Comparison of ENCODE assay signal across 13 mouse cellular contexts in the genomic region with DNA sequence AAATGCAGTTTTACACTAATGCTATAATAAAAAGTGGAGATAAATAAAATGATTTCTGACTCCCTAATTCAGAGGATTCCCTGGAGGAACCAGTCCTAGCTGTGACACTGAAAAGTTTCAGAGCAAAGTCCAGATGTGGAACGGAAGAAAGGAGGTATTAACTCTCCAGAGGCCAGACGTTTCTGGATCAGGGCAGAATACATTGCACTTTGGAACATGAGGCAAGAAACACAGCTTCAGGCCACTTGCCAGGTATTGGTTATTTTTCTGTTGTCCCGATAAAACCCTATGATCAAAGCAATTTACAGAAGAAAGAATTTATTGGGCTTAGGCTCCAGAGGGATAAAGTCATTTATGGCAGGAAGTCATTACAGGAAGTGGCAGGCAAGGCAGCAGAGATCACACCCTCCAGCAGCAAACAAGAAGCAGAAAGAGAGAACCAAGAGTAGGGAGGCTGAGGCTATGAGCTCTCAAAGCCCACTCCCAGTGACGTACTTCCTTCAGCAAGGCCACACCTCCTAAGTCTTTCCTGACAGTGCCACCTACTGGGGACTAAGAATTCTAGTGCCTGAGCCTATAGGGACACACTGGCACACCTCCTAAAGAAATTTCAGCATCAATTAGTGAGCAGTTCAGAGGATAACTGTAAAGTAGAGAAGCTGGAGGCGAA. TPM values are rescaled to one million over a fixed set of nuclear protein-coding genes. Genes with fewer than 3 reads are reported as not detected.
DNase-seq lines count a peak whose midpoint lies in the region; ATAC-seq and TF ChIP-seq lines count a peak whose summit lies in the region.
"Had no signal": no experiment of that assay in that cellular context is flagged by ENCODE, and none has a peak within 500 bp of the region (broad histone marks: within the 10 kb centered on the region; RNA-seq: fewer than 3 reads in every experiment).

No protein-coding gene starts in this region.

- ATAC-seq in forebrain, postnatal 0 days = no peak
- ATAC-seq in kidney, postnatal 0 days (replicated peaks; ENCODE audit: low FRiP score, low read depth) = peak; percentile 25; the same call in 1 of the 2 replicates
- ATAC-seq in neural tube, embryonic 15.5 days (ENCODE audit: low FRiP score) = no peak

- H3K4me1 ChIP-seq in forebrain, postnatal 0 days (ENCODE audit: insufficient read depth) = no peaks in the 10 kb centered on the region
- no peaks in the 10 kb centered on the region for H3K4me1 ChIP-seq in forebrain, embryonic 10.5 days
- no peaks in the 10 kb centered on the region for H3K4me1 ChIP-seq in kidney, postnatal 0 days (replicated peaks; ENCODE audit: insufficient read depth, low read length)
- no peaks in the 10 kb centered on the region for H3K4me1 ChIP-seq in neural tube, embryonic 15.5 days
- H3K4me1 ChIP-seq: heart, embryonic 13.5 days had no signal

- no peak overlapping the region for H3K9ac ChIP-seq in forebrain, postnatal 0 days
- no peak overlapping the region for H3K9ac ChIP-seq in kidney, postnatal 0 days (ENCODE audit: low read depth, low read length)
- H3K9ac ChIP-seq in neural tube, embryonic 15.5 days (replicated peaks) = no peak overlapping the region
- H3K9ac ChIP-seq: heart, embryonic 13.5 days; liver, embryonic 14.5 days had no signal

- no peak overlapping the region for H3K4me2 ChIP-seq in forebrain, postnatal 0 days (ENCODE audit: low read depth)
- H3K4me2 ChIP-seq in kidney, postnatal 0 days (ENCODE audit: low read length) = no peak overlapping the region
- H3K4me2 ChIP-seq in neural tube, embryonic 15.5 days = no peak overlapping the region
- H3K4me2 ChIP-seq: heart, embryonic 13.5 days had no signal

- no peak overlapping the region for H3K27ac ChIP-seq in forebrain, postnatal 0 days (ENCODE audit: low read depth, low read length)
- no peak overlapping the region for H3K27ac ChIP-seq in forebrain, embryonic 10.5 days
- H3K27ac ChIP-seq in kidney, postnatal 0 days = no peak overlapping the region
- H3K27ac ChIP-seq in neural tube, embryonic 15.5 days (replicated peaks) = no peak overlapping the region
- H3K27ac ChIP-seq: heart, embryonic 13.5 days; liver, embryonic 14.5 days had no signal

- H3K36me3 ChIP-seq in forebrain, postnatal 0 days (ENCODE audit: insufficient read depth) = no peaks in the 10 kb centered on the region
- no peaks in the 10 kb centered on the region for H3K36me3 ChIP-seq in forebrain, embryonic 10.5 days (replicated peaks)
- no peaks in the 10 kb centered on the region for H3K36me3 ChIP-seq in kidney, postnatal 0 days (ENCODE audit: insufficient read depth, low read length)
- no peaks in the 10 kb centered on the region for H3K36me3 ChIP-seq in neural tube, embryonic 15.5 days
- H3K36me3 ChIP-seq: G1E; heart, embryonic 13.5 days had no signal

- WGBS in forebrain, postnatal 0 days = 73% methylated on average over 5 of the region's 5 CpGs
- WGBS in forebrain, embryonic 10.5 days = 78% methylated on average over 5 of the region's 5 CpGs
- WGBS in kidney, postnatal 0 days = 49% methylated on average over 5 of the region's 5 CpGs
- 64% methylated on average over 5 of the region's 5 CpGs for WGBS in neural tube, embryonic 15.5 days

- no peak for DNase-seq in forebrain, postnatal 0 days
- DNase-seq in forebrain, embryonic 10.5 days (ENCODE audit: extremely low spot score, low spot score) = no peak
- peak; percentile 65 for DNase-seq in 416B (ENCODE audit: low read depth)
- DNase-seq in WW6 (ENCODE audit: low read depth, low spot score) = peak; percentile 28
- no peak for DNase-seq in kidney, postnatal 0 days (ENCODE audit: low spot score)
- no peak for DNase-seq in testis, postnatal 10 days (ENCODE audit: low spot score)
- no peak for DNase-seq in ovary, postnatal 36 days (ENCODE audit: low spot score)
- DNase-seq: cerebellum, adult 18-20 months; midbrain, embryonic 14.5 days had no signal

- no peak overlapping the region for H3K4me3 ChIP-seq in forebrain, postnatal 0 days (ENCODE audit: low read depth, low read length)
- no peak overlapping the region for H3K4me3 ChIP-seq in forebrain, embryonic 10.5 days
- H3K4me3 ChIP-seq in kidney, postnatal 0 days (replicated peaks; ENCODE audit: low read depth, low read length) = no peak overlapping the region
- no peak overlapping the region for H3K4me3 ChIP-seq in neural tube, embryonic 15.5 days (replicated peaks)
- H3K4me3 ChIP-seq: heart, embryonic 13.5 days had no signal

- peak; percentile 26 for TF ChIP-seq CTCF in forebrain, postnatal 0 days (IDR thresholded peaks at IDR 0.05; ENCODE audit: low read depth)
- peak; percentile 43 for TF ChIP-seq CTCF in kidney, postnatal 0 days (IDR thresholded peaks at IDR 0.05; ENCODE audit: low read depth)

- no peaks in the 10 kb centered on the region for H3K27me3 ChIP-seq in forebrain, postnatal 0 days (ENCODE audit: insufficient read depth, low read length)
- no peaks in the 10 kb centered on the region for H3K27me3 ChIP-seq in forebrain, embryonic 10.5 days (ENCODE audit: poor library complexity, severe bottlenecking)
- no peaks in the 10 kb centered on the region for H3K27me3 ChIP-seq in kidney, postnatal 0 days (ENCODE audit: insufficient read depth, low read length)
- no peaks in the 10 kb centered on the region for H3K27me3 ChIP-seq in neural tube, embryonic 15.5 days (replicated peaks)
- H3K27me3 ChIP-seq: heart, embryonic 13.5 days had no signal

- H3K9me3 ChIP-seq in forebrain, postnatal 0 days (ENCODE audit: low read length) = no peaks in the 10 kb centered on the region
- no peaks in the 10 kb centered on the region for H3K9me3 ChIP-seq in forebrain, embryonic 10.5 days
- H3K9me3 ChIP-seq in kidney, postnatal 0 days (replicated peaks; ENCODE audit: low read length) = no peaks in the 10 kb centered on the region
- no peaks in the 10 kb centered on the region for H3K9me3 ChIP-seq in neural tube, embryonic 15.5 days (replicated peaks)
- H3K9me3 ChIP-seq: heart, embryonic 13.5 days had no signal

RNA-seq across cellular contexts. Expression of gene 0610040J01Rik, which starts 56.9 kb away (rescaled TPM):
- total RNA-seq in forebrain, postnatal 0 days (2014; rRNA removed) = 3.8 and 6.0 TPM in 2 replicates
- polyA plus RNA-seq in forebrain, postnatal 0 days (2015; fragmentation: Nextera tagmentation; extraction: Ambion mirVana) = 6.8 and 8.0 TPM in 2 replicates
- 1.9 and 2.0 TPM in 2 replicates for polyA plus RNA-seq in forebrain, embryonic 10.5 days (2016; fragmentation: Nextera tagmentation; extraction: Ambion mirVana)
- 53.4 and 59.8 TPM in 2 replicates for polyA plus RNA-seq in kidney, postnatal 0 days (2015; fragmentation: Nextera tagmentation; extraction: Ambion mirVana)
- polyA plus RNA-seq in neural tube, embryonic 15.5 days (2015; fragmentation: Nextera tagmentation; extraction: Ambion mirVana) = 4.0 and 6.8 TPM in 2 replicates
- total RNA-seq: G1E had no signal
- polyA plus RNA-seq: G1E had no signal

Comparison
In these comparisons a context has a peak if more than half of its experiments do, and no peak if none do; other contexts are left out.
1. DNase-seq: peak in 416B (single experiment) and WW6 (single experiment); none in forebrain, postnatal 0 days (single experiment), forebrain, embryonic 10.5 days (single experiment), kidney, postnatal 0 days (single experiment), testis, postnatal 10 days (single experiment) and ovary, postnatal 36 days (single experiment).